Comparison of ENCODE assay signal across 11 mouse cellular contexts in genomic region chr5:143579537-143580203, GRCm38 (mm10). TPM values are rescaled to one million over a fixed set of nuclear protein-coding genes. Genes with fewer than 3 reads are reported as not detected.
DNase-seq lines count a peak whose midpoint lies in the region; ATAC-seq and TF ChIP-seq lines count a peak whose summit lies in the region.
"Had no signal": no experiment of that assay in that cellular context is flagged by ENCODE, and none has a peak within 500 bp of the region (broad histone marks: within the 10 kb centered on the region; RNA-seq: fewer than 3 reads in every experiment).

No protein-coding gene starts in this region.

- no peak overlapping the region for H3K9ac ChIP-seq in forebrain, postnatal 0 days
- H3K9ac ChIP-seq: embryonic facial prominence, embryonic 12.5 days; liver, embryonic 13.5 days had no signal

- H3K36me3 ChIP-seq in macrophage (ENCODE audit: inconsistent target) = no peaks in the 10 kb centered on the region
- H3K36me3 ChIP-seq in forebrain, postnatal 0 days (ENCODE audit: insufficient read depth) = no peaks in the 10 kb centered on the region
- H3K36me3 ChIP-seq: embryonic facial prominence, embryonic 12.5 days; liver, embryonic 13.5 days had no signal

- no peak for ATAC-seq in forebrain, postnatal 0 days
- ATAC-seq: intestine, postnatal 0 days had no signal

- TF ChIP-seq CTCF in forebrain, postnatal 0 days (IDR thresholded peaks at IDR 0.05; ENCODE audit: low read depth) = no peak

- DNase-seq in adrenal gland, adult 2 months = peak; percentile 33
- no peak for DNase-seq in adrenal gland, postnatal 25 days
- peak; percentile 66 for DNase-seq in layer of hippocampus, adult 9-11 months
- DNase-seq in layer of hippocampus, postnatal 14 days (ENCODE audit: low spot score in 2 of 2) = no peak
- peak; percentile 46 for DNase-seq in NIH3T3 (ENCODE audit: low read depth)
- DNase-seq in forebrain, postnatal 0 days = no peak
- DNase-seq in thymus, postnatal 25 days = no peak
- DNase-seq: liver, embryonic 13.5 days had no signal

- no peaks in the 10 kb centered on the region for H3K9me3 ChIP-seq in forebrain, postnatal 0 days (ENCODE audit: low read length)
- H3K9me3 ChIP-seq: embryonic facial prominence, embryonic 12.5 days; liver, embryonic 13.5 days had no signal

- peak overlapping the region; percentile 22 for H3K27ac ChIP-seq in macrophage
- no peak overlapping the region for H3K27ac ChIP-seq in forebrain, postnatal 0 days (ENCODE audit: low read depth, low read length)
- H3K27ac ChIP-seq: embryonic facial prominence, embryonic 12.5 days; liver, embryonic 13.5 days had no signal

- H3K4me3 ChIP-seq in macrophage (ENCODE audit: inconsistent target) = no peak overlapping the region
- no peak overlapping the region for H3K4me3 ChIP-seq in forebrain, postnatal 0 days (ENCODE audit: low read depth, low read length)
- H3K4me3 ChIP-seq: embryonic facial prominence, embryonic 12.5 days; liver, embryonic 13.5 days had no signal

- 35% methylated on average over 10 of the region's 10 CpGs for WGBS in macrophage (ENCODE audit: missing documents)
- 87% methylated on average over 10 of the region's 10 CpGs for WGBS in forebrain, postnatal 0 days

- H3K4me1 ChIP-seq in forebrain, postnatal 0 days (ENCODE audit: insufficient read depth) = no peaks in the 10 kb centered on the region
- H3K4me1 ChIP-seq: embryonic facial prominence, embryonic 12.5 days had no signal

- H3K27me3 ChIP-seq in forebrain, postnatal 0 days (ENCODE audit: insufficient read depth, low read length) = no peaks in the 10 kb centered on the region
- H3K27me3 ChIP-seq: embryonic facial prominence, embryonic 12.5 days; liver, embryonic 13.5 days had no signal

- H3K79me2 ChIP-seq in macrophage (ENCODE audit: inconsistent target) = no peaks in the 10 kb centered on the region

- no peak overlapping the region for H3K4me2 ChIP-seq in forebrain, postnatal 0 days (ENCODE audit: low read depth)
- H3K4me2 ChIP-seq: embryonic facial prominence, embryonic 12.5 days; liver, embryonic 13.5 days had no signal

RNA-seq across cellular contexts. Expression of gene Cyth3, which starts 42.6 kb away (rescaled TPM):
- total RNA-seq in adrenal gland, adult 2 months (2021) = 100 to 1,000 TPM; 119 to 164 TPM
- 61.7 and 78.7 TPM in 2 replicates for polyA plus RNA-seq in adrenal gland, adult 2 months (2012; rRNA removed)
- total RNA-seq in adrenal gland, postnatal 25 days (2021) = 156 and 193 TPM in 2 replicates
- total RNA-seq in layer of hippocampus, postnatal 14 days (2021) = 10 to 100 TPM; 48.1 to 52.4 TPM
- total RNA-seq in macrophage (2018; cell fraction: chromatin; rRNA removed) = 100 to 1,000 TPM in 2 of 26 experiments, 10 to 100 TPM in 24; 22.5 to 129 (median 35.9) TPM
- total RNA-seq in macrophage (2018; cell fraction: cytosol; rRNA removed) = 10 to 100 TPM; 11.8 to 31.1 (median 16.4) TPM
- 100 to 1,000 TPM in 2 of 26 experiments, 10 to 100 TPM in 24; 12.1 to 121 (median 24.3) TPM for total RNA-seq in macrophage (2018; cell fraction: nucleus; rRNA removed)
- polyA plus RNA-seq in macrophage (2018) = 15.8 to 25.1 TPM (median 20.0 TPM) in 3 replicates
- total RNA-seq in forebrain, postnatal 0 days (2014; rRNA removed) = 63.4 and 72.4 TPM in 2 replicates
- polyA plus RNA-seq in forebrain, postnatal 0 days (2015; fragmentation: Nextera tagmentation; extraction: Ambion mirVana) = 42.5 and 44.3 TPM in 2 replicates

RNA-seq across cellular contexts. Expression of gene Rac1, which starts 51.8 kb away (rescaled TPM):
- 100 to 1,000 TPM; 349 to 359 TPM for total RNA-seq in adrenal gland, adult 2 months (2021)
- polyA plus RNA-seq in adrenal gland, adult 2 months (2012; rRNA removed) = 76.1 and 98.1 TPM in 2 replicates
- total RNA-seq in adrenal gland, postnatal 25 days (2021) = 358 and 372 TPM in 2 replicates
- total RNA-seq in layer of hippocampus, postnatal 14 days (2021) = 100 to 1,000 TPM; 430 to 453 TPM
- total RNA-seq in macrophage (2018; cell fraction: chromatin; rRNA removed) = 10 to 100 TPM; 22.2 to 51.5 (median 32.3) TPM
- total RNA-seq in macrophage (2018; cell fraction: cytosol; rRNA removed) = 100 to 1,000 TPM; 391 to 490 (median 447) TPM
- total RNA-seq in macrophage (2018; cell fraction: nucleus; rRNA removed) = 100 to 1,000 TPM in 21 of 26 experiments, 10 to 100 TPM in 5; 55.5 to 260 (median 146) TPM
- 386 to 538 TPM (median 421 TPM) in 3 replicates for polyA plus RNA-seq in macrophage (2018)
- total RNA-seq in forebrain, postnatal 0 days (2014; rRNA removed) = 175 and 197 TPM in 2 replicates
- 481 and 501 TPM in 2 replicates for polyA plus RNA-seq in forebrain, postnatal 0 days (2015; fragmentation: Nextera tagmentation; extraction: Ambion mirVana)

Comparison
In these comparisons a context has a peak if more than half of its experiments do, and no peak if none do; other contexts are left out.
1. DNase-seq: peak in adrenal gland, adult 2 months (single experiment), layer of hippocampus, adult 9-11 months (single experiment) and NIH3T3 (single experiment); none in adrenal gland, postnatal 25 days (single experiment), layer of hippocampus, postnatal 14 days (0 of 2), forebrain, postnatal 0 days (single experiment) and thymus, postnatal 25 days (single experiment).